30 mouse cellular contexts compared by ENCODE assay signal in the genomic region with DNA sequence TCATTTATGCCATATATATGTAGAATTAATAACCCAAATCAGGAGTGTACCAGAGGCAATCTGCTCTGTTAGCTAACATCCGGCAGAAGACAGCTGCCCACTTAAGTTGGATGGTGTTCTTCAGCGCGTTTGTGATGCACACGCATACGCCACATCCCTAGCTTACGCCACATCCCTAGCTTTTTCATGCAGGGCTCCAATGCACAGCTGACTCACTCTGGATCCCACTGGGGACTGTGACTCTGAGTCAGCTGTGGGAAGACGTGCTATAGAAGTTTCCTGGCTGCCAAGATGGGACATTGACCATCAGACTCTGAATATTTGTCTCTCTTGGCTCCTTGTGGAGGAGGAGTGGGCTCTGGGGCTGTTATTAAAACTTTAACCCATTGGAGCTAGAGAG.
A peak's percentile ranks its signal among the peaks of the same experiment; 100 is the strongest.
DNase-seq lines count a peak whose midpoint lies in the region; ATAC-seq lines count a peak whose summit lies in the region.
"Had no signal": no experiment of that assay in that cellular context is flagged by ENCODE, and none has a peak within 500 bp of the region (broad histone marks: within the 10 kb centered on the region; RNA-seq: fewer than 3 reads in every experiment).

No protein-coding gene starts in this region.

- ATAC-seq in lung, embryonic 16.5 days (ENCODE audit: low read depth): 0 out of 2 replicates have a peak, but pooled peaks have one; percentile 39
- ATAC-seq: CD4-positive, CD25-positive, alpha-beta regulatory T cell, adult 4 months; forebrain, embryonic 13.5 days had no signal

- H3K27ac ChIP-seq in lung, embryonic 16.5 days (ENCODE audit: low read length): no peak overlapping the region
- H3K27ac ChIP-seq: forebrain, embryonic 13.5 days; heart, adult 2 months; hindbrain, embryonic 10.5 days; hindbrain, embryonic 15.5 days; layer of hippocampus, adult 2 months; liver, embryonic 14.5 days; midbrain, embryonic 12.5 days; neural tube, embryonic 13.5 days had no signal

- peak; percentile 36 to 48 for DNase-seq in frontal cortex, postnatal 36 days (ENCODE audit: low spot score in 2 of 2)
- DNase-seq in frontal cortex, postnatal 25 days (ENCODE audit: low spot score in 2 of 2): no peak
- DNase-seq in lung, postnatal 4 days: no peak
- DNase-seq in 3T3-L1 (ENCODE audit: low read depth, low spot score): peak; percentile 41
- DNase-seq in right cerebral cortex, postnatal 14 days: peak; percentile 12
- no peak for DNase-seq in layer of hippocampus, adult 8-10 months (ENCODE audit: low spot score in 2 of 2)
- DNase-seq in urinary bladder, postnatal 25 days (ENCODE audit: low spot score): no peak
- DNase-seq: adrenal gland, adult 2 months; cerebellum, adult 8-10 months; cerebellum, postnatal 25 days; heart, adult 2 months; heart, postnatal 14 days; kidney, adult 18-20 months; kidney, postnatal 36 days; liver; lung, embryonic 14.5 days; lung, postnatal 36 days; thymus, postnatal 14 days had no signal

- H3K9ac ChIP-seq in lung, embryonic 16.5 days (ENCODE audit: low read length): no peak overlapping the region
- H3K9ac ChIP-seq: forebrain, embryonic 13.5 days; heart, embryonic 13.5 days; hindbrain, embryonic 15.5 days; liver, embryonic 14.5 days; lung, embryonic 14.5 days; midbrain, embryonic 12.5 days; neural tube, embryonic 13.5 days had no signal

- H3K4me2 ChIP-seq in lung, embryonic 16.5 days (ENCODE audit: low read depth, low read length): no peak overlapping the region
- H3K4me2 ChIP-seq: forebrain, embryonic 13.5 days; hindbrain, embryonic 15.5 days; lung, embryonic 14.5 days; midbrain, embryonic 12.5 days; neural tube, embryonic 13.5 days had no signal

- H3K4me3 ChIP-seq in lung, embryonic 16.5 days (ENCODE audit: low read length): no peak overlapping the region
- H3K4me3 ChIP-seq: forebrain, embryonic 13.5 days; heart, adult 2 months; heart, embryonic 13.5 days; hindbrain, embryonic 10.5 days; hindbrain, embryonic 15.5 days; layer of hippocampus, adult 2 months; megakaryocyte, embryonic 14.5 days; midbrain, embryonic 12.5 days; myocyte; neural tube, embryonic 13.5 days had no signal

- H3K9me3 ChIP-seq in lung, embryonic 16.5 days (ENCODE audit: control insufficient read depth, low read length): no peaks in the 10 kb centered on the region
- H3K9me3 ChIP-seq: forebrain, embryonic 13.5 days; heart, embryonic 13.5 days; hindbrain, embryonic 10.5 days; hindbrain, embryonic 15.5 days; megakaryocyte, embryonic 14.5 days; midbrain, embryonic 12.5 days; neural tube, embryonic 13.5 days had no signal

- H3K36me3 ChIP-seq in lung, embryonic 16.5 days (ENCODE audit: control insufficient read depth, insufficient read depth, low read length): no peaks in the 10 kb centered on the region
- H3K36me3 ChIP-seq: heart, embryonic 13.5 days; hindbrain, embryonic 10.5 days; hindbrain, embryonic 15.5 days; midbrain, embryonic 12.5 days; neural tube, embryonic 13.5 days had no signal

- no peaks in the 10 kb centered on the region for H3K27me3 ChIP-seq in lung, embryonic 16.5 days (ENCODE audit: control insufficient read depth, insufficient read depth, low read depth, low read length)
- H3K27me3 ChIP-seq: forebrain, embryonic 13.5 days; heart, embryonic 13.5 days; hindbrain, embryonic 15.5 days; megakaryocyte, embryonic 14.5 days; midbrain, embryonic 12.5 days; neural tube, embryonic 13.5 days had no signal

- WGBS in lung, embryonic 16.5 days: 83% methylated on average over 7 of the region's 7 CpGs

- H3K4me1 ChIP-seq in lung, embryonic 16.5 days (replicated peaks; ENCODE audit: control insufficient read depth, insufficient read depth, low read length): peaks cover 7% of the 10 kb centered on the region
- H3K4me1 ChIP-seq: forebrain, embryonic 13.5 days; hindbrain, embryonic 10.5 days; midbrain, embryonic 12.5 days had no signal

Comparison
In these comparisons a context has a peak if more than half of its experiments do, and no peak if none do; other contexts are left out.
1. DNase-seq: peak in frontal cortex, postnatal 36 days (2 of 2), 3T3-L1 (single experiment) and right cerebral cortex, postnatal 14 days (single experiment); none in frontal cortex, postnatal 25 days (0 of 2), lung, postnatal 4 days (0 of 2), layer of hippocampus, adult 8-10 months (0 of 2) and urinary bladder, postnatal 25 days (single experiment).